Mouse (Mus musculus): ENCODE measurements around the gene Nudt7. TPM values are rescaled to one million over a fixed set of nuclear protein-coding genes. Genes with fewer than 3 reads are reported as not detected.

The Nudt7 gene
- 15.5 and 19.5 TPM in 2 replicates for polyA plus RNA-seq (2014; fragmentation: Nextera tagmentation; extraction: Ambion mirVana)

GRCm38 (mm10) chr8:114133510-114134362 lies at the start of gene Nudt7:
Nudt7 (plus strand) TSS chr8:114133557.
- Histone ChIP-seq H3K27ac (ENCODE audit: low read depth) (peak within 1 kb of the TSS; percentile 10; the same call in 1 of the 2 replicates), H3K4me2 (ENCODE audit: low read length) (peak within 1 kb of the TSS; percentile 52), H3K9ac (ENCODE audit: low read length) (peak within 1 kb of the TSS; percentile 31), H3K4me3 (ENCODE audit: low read depth, low read length) (peak within 1 kb of the TSS; percentile 41), H3K4me1 (replicated peaks; ENCODE audit: control insufficient read depth, insufficient read depth, low read length) (peaks cover 7% of the 10 kb centered on the region), H3K36me3 (ENCODE audit: control insufficient read depth, insufficient read depth, low read length) (no peaks in the 10 kb centered on the region), H3K9me3 (ENCODE audit: control insufficient read depth, low read length) (no peaks in the 10 kb centered on the region), H3K27me3 (replicated peaks; ENCODE audit: control insufficient read depth, insufficient read depth, low read length) (no peaks in the 10 kb centered on the region)
- peak; percentile 90 for ATAC-seq (replicated peaks; ENCODE audit: low FRiP score, low TSS enrichment, low read depth)
- 4% methylated on average over 23 of the region's 23 CpGs for WGBS
- peak; percentile 92 for DNase-seq (ENCODE audit: low spot score)

- Histone ChIP-seq H3K9me3 (ENCODE audit: control insufficient read depth, low read length) (no peaks in the 10 kb centered on the region), H3K36me3 (ENCODE audit: control insufficient read depth, insufficient read depth, low read length) (no peaks in the 10 kb centered on the region), H3K4me2 (ENCODE audit: low read length) (no peak overlapping the region), H3K27me3 (replicated peaks; ENCODE audit: control insufficient read depth, insufficient read depth, low read length) (no peaks in the 10 kb centered on the region), H3K4me3 (ENCODE audit: low read depth, low read length) (no peak overlapping the region), H3K9ac (ENCODE audit: low read length) (no peak overlapping the region), H3K27ac (ENCODE audit: low read depth) (no peak overlapping the region), H3K4me1 (replicated peaks; ENCODE audit: control insufficient read depth, insufficient read depth, low read length) (no peaks in the 10 kb centered on the region)
- DNase-seq (ENCODE audit: low spot score) (no peak), ATAC-seq (replicated peaks; ENCODE audit: low FRiP score, low TSS enrichment, low read depth) (no peak)
- 85% methylated on average over 4 of the region's 4 CpGs for WGBS
Observed at GRCm38 (mm10) chr8:114087932-114088331, 45.4 kb upstream of the Nudt7 start.

- no peak overlapping the region for H3K4me2 ChIP-seq (ENCODE audit: low read length)
- no peaks in the 10 kb centered on the region for H3K27me3 ChIP-seq (replicated peaks; ENCODE audit: control insufficient read depth, insufficient read depth, low read length)
- no peak overlapping the region for H3K9ac ChIP-seq (ENCODE audit: low read length)
- no peaks in the 10 kb centered on the region for H3K9me3 ChIP-seq (ENCODE audit: control insufficient read depth, low read length)
- H3K4me3 ChIP-seq (ENCODE audit: low read depth, low read length): no peak overlapping the region
- no peaks in the 10 kb centered on the region for H3K36me3 ChIP-seq (ENCODE audit: control insufficient read depth, insufficient read depth, low read length)
- no peaks in the 10 kb centered on the region for H3K4me1 ChIP-seq (replicated peaks; ENCODE audit: control insufficient read depth, insufficient read depth, low read length)
- ATAC-seq (replicated peaks; ENCODE audit: low FRiP score, low TSS enrichment, low read depth): no peak
- no peak for DNase-seq (ENCODE audit: low spot score)
- no peak overlapping the region for H3K27ac ChIP-seq (ENCODE audit: low read depth)
- WGBS: 86% methylated on average over 4 of the region's 4 CpGs
Observed at GRCm38 (mm10) chr8:114090736-114091135, 42.6 kb upstream of the Nudt7 start.

GRCm38 (mm10) chr8:114093321-114093720 lies 40.0 kb upstream of the Nudt7 start:
- Histone ChIP-seq H3K9ac (ENCODE audit: low read length) (no peak overlapping the region), H3K36me3 (ENCODE audit: control insufficient read depth, insufficient read depth, low read length) (no peaks in the 10 kb centered on the region), H3K27me3 (replicated peaks; ENCODE audit: control insufficient read depth, insufficient read depth, low read length) (no peaks in the 10 kb centered on the region), H3K4me3 (ENCODE audit: low read depth, low read length) (no peak overlapping the region), H3K9me3 (ENCODE audit: control insufficient read depth, low read length) (no peaks in the 10 kb centered on the region), H3K4me2 (ENCODE audit: low read length) (no peak overlapping the region), H3K4me1 (replicated peaks; ENCODE audit: control insufficient read depth, insufficient read depth, low read length) (no peaks in the 10 kb centered on the region), H3K27ac (ENCODE audit: low read depth) (no peak overlapping the region)
- 89% methylated on average over 3 of the region's 3 CpGs for WGBS
- no peak for ATAC-seq (replicated peaks; ENCODE audit: low FRiP score, low TSS enrichment, low read depth)
- no peak for DNase-seq (ENCODE audit: low spot score)

GRCm38 (mm10) chr8:114094526-114094925 lies 38.8 kb upstream of the Nudt7 start:
- no peak overlapping the region for H3K27ac ChIP-seq (ENCODE audit: low read depth)
- H3K4me1 ChIP-seq (replicated peaks; ENCODE audit: control insufficient read depth, insufficient read depth, low read length): no peaks in the 10 kb centered on the region
- H3K36me3 ChIP-seq (ENCODE audit: control insufficient read depth, insufficient read depth, low read length): no peaks in the 10 kb centered on the region
- no peak overlapping the region for H3K9ac ChIP-seq (ENCODE audit: low read length)
- WGBS: 86% methylated on average over 4 of the region's 4 CpGs
- H3K4me3 ChIP-seq (ENCODE audit: low read depth, low read length): no peak overlapping the region
- no peaks in the 10 kb centered on the region for H3K9me3 ChIP-seq (ENCODE audit: control insufficient read depth, low read length)
- DNase-seq (ENCODE audit: low spot score): no peak
- H3K27me3 ChIP-seq (replicated peaks; ENCODE audit: control insufficient read depth, insufficient read depth, low read length): no peaks in the 10 kb centered on the region
- no peak overlapping the region for H3K4me2 ChIP-seq (ENCODE audit: low read length)
- ATAC-seq (replicated peaks; ENCODE audit: low FRiP score, low TSS enrichment, low read depth): no peak

- no peaks in the 10 kb centered on the region for H3K4me1 ChIP-seq (replicated peaks; ENCODE audit: control insufficient read depth, insufficient read depth, low read length)
Observed at GRCm38 (mm10) chr8:114100561-114101206, 32.7 kb upstream of the Nudt7 start.

GRCm38 (mm10) chr8:114103401-114103800 lies 30.0 kb upstream of the Nudt7 start:
- Histone ChIP-seq H3K4me1 (replicated peaks; ENCODE audit: control insufficient read depth, insufficient read depth, low read length) (no peaks in the 10 kb centered on the region), H3K36me3 (ENCODE audit: control insufficient read depth, insufficient read depth, low read length) (no peaks in the 10 kb centered on the region), H3K27ac (ENCODE audit: low read depth) (no peak overlapping the region), H3K9ac (ENCODE audit: low read length) (no peak overlapping the region), H3K4me2 (ENCODE audit: low read length) (no peak overlapping the region), H3K4me3 (ENCODE audit: low read depth, low read length) (no peak overlapping the region), H3K27me3 (replicated peaks; ENCODE audit: control insufficient read depth, insufficient read depth, low read length) (no peaks in the 10 kb centered on the region), H3K9me3 (ENCODE audit: control insufficient read depth, low read length) (no peaks in the 10 kb centered on the region)
- 74% methylated on average over 7 of the region's 7 CpGs for WGBS
- DNase-seq (ENCODE audit: low spot score) (no peak), ATAC-seq (replicated peaks; ENCODE audit: low FRiP score, low TSS enrichment, low read depth) (no peak)

More at GRCm38 (mm10) chr8:114100561-114101206, 32.7 kb upstream of the Nudt7 start:
- no peaks in the 10 kb centered on the region for H3K27me3 ChIP-seq (replicated peaks; ENCODE audit: control insufficient read depth, insufficient read depth, low read length)
- H3K9ac ChIP-seq (ENCODE audit: low read length): no peak overlapping the region
- DNase-seq (ENCODE audit: low spot score) (no peak), ATAC-seq (replicated peaks; ENCODE audit: low FRiP score, low TSS enrichment, low read depth) (no peak)
- no peaks in the 10 kb centered on the region for H3K9me3 ChIP-seq (ENCODE audit: control insufficient read depth, low read length)
- no peak overlapping the region for H3K4me2 ChIP-seq (ENCODE audit: low read length)
- H3K4me3 ChIP-seq (ENCODE audit: low read depth, low read length): no peak overlapping the region
- H3K27ac ChIP-seq (ENCODE audit: low read depth): no peak overlapping the region
- 84% methylated on average over 14 of the region's 14 CpGs for WGBS
- H3K36me3 ChIP-seq (ENCODE audit: control insufficient read depth, insufficient read depth, low read length): no peaks in the 10 kb centered on the region

- H3K9ac ChIP-seq (ENCODE audit: low read length): no peak overlapping the region
- no peaks in the 10 kb centered on the region for H3K27me3 ChIP-seq (replicated peaks; ENCODE audit: control insufficient read depth, insufficient read depth, low read length)
- H3K36me3 ChIP-seq (ENCODE audit: control insufficient read depth, insufficient read depth, low read length): no peaks in the 10 kb centered on the region
- 89% methylated on average over 5 of the region's 5 CpGs for WGBS
- H3K4me1 ChIP-seq (replicated peaks; ENCODE audit: control insufficient read depth, insufficient read depth, low read length): no peaks in the 10 kb centered on the region
- no peak for ATAC-seq (replicated peaks; ENCODE audit: low FRiP score, low TSS enrichment, low read depth)
- no peak for DNase-seq (ENCODE audit: low spot score)
- no peak overlapping the region for H3K4me2 ChIP-seq (ENCODE audit: low read length)
- H3K4me3 ChIP-seq (ENCODE audit: low read depth, low read length): no peak overlapping the region
- H3K9me3 ChIP-seq (ENCODE audit: control insufficient read depth, low read length): no peaks in the 10 kb centered on the region
- no peak overlapping the region for H3K27ac ChIP-seq (ENCODE audit: low read depth)
Observed at GRCm38 (mm10) chr8:114105971-114106370, 27.4 kb upstream of the Nudt7 start.
